Mouse (Mus musculus) midbrain, embryonic 11.5 days (tissue): ENCODE data around the gene Pcgf2. TPM values are rescaled to one million over a fixed set of nuclear protein-coding genes. Genes with fewer than 3 reads are reported as not detected.
"Not testable (repeated sequence)": the region's sequence is repeated elsewhere in the genome, so short reads cannot be mapped to it uniquely, and the experiment has no call there.

Experiments
- ATAC-seq: fragments of 200-750 bp; cut with Nextera tagmentation; 2 replicates; pipeline ENCODE4 v1.8.0; 2017; ENCODE audit warnings: moderate TSS enrichment, moderate library complexity; ENCODE audit not compliant: low FRiP score
- DNase-seq: peaks from one replicate; pipeline ENCODE4 v3.0.0; 2015; ENCODE audit warnings: low spot score; ENCODE audit errors: missing footprints
- H3K27ac ChIP-seq: fragments of 300-500 bp; sonication (generic); 2 replicates; pipeline ENCODE4 v1.5.1; 2014; ENCODE audit warnings: low read depth, low read length
- H3K27me3 ChIP-seq: fragments of 300-500 bp; sonication (generic); 2 replicates; pipeline ENCODE4 v1.6.1; 2014; ENCODE audit warnings: mild to moderate bottlenecking, low read length, moderate library complexity, mixed read lengths; ENCODE audit not compliant: control insufficient read depth, insufficient read depth
- H3K36me3 ChIP-seq: fragments of 300-500 bp; sonication (generic); 2 replicates; pipeline ENCODE4 v1.6.1; 2014; ENCODE audit warnings: mild to moderate bottlenecking, low read length, moderate library complexity, mixed read lengths; ENCODE audit not compliant: control insufficient read depth, insufficient read depth
- H3K4me1 ChIP-seq: fragments of 300-500 bp; sonication (generic); 2 replicates; pipeline ENCODE4 v1.6.1; 2014; ENCODE audit warnings: low read length; ENCODE audit not compliant: control insufficient read depth, insufficient read depth
- H3K4me2 ChIP-seq: fragments of 300-500 bp; sonication (generic); 2 replicates; pipeline ENCODE4 v1.6.1; 2014; ENCODE audit warnings: mild to moderate bottlenecking, moderate library complexity
- H3K4me3 ChIP-seq: fragments of 300-500 bp; sonication (generic); 2 replicates; pipeline ENCODE4 v1.5.1; 2014; ENCODE audit warnings: low read depth, low read length
- H3K9ac ChIP-seq: fragments of 300-500 bp; sonication (generic); 2 replicates; pipeline ENCODE4 v1.6.1; 2014; ENCODE audit warnings: low read length
- H3K9me3 ChIP-seq: fragments of 300-500 bp; sonication (generic); 2 replicates; pipeline ENCODE4 v1.6.1; 2016; ENCODE audit warnings: low read length; ENCODE audit not compliant: control insufficient read depth
- WGBS: fragments of 180-500 bp; shearing (Covaris S2); extraction: QIAGEN DNeasy Blood & Tissue Kit; methylation state at CpG from one replicate; pipeline ENCODE4 v1.1.7; 2014; 5-methylcytosine and 5-hydroxymethylcytosine counted together
- polyA plus RNA-seq: library from polyadenylated mRNA; unstranded; fragments of >200 nt; fragmentation: Nextera tagmentation; extraction: Ambion mirVana; gene quantifications from 2 replicates; pipeline ENCODE4 v1.2.1, GENCODE M21; 2014

The Pcgf2 gene
- polyA plus RNA-seq, 1 experiment from 2014 or later = 16.1 TPM

DNA sequence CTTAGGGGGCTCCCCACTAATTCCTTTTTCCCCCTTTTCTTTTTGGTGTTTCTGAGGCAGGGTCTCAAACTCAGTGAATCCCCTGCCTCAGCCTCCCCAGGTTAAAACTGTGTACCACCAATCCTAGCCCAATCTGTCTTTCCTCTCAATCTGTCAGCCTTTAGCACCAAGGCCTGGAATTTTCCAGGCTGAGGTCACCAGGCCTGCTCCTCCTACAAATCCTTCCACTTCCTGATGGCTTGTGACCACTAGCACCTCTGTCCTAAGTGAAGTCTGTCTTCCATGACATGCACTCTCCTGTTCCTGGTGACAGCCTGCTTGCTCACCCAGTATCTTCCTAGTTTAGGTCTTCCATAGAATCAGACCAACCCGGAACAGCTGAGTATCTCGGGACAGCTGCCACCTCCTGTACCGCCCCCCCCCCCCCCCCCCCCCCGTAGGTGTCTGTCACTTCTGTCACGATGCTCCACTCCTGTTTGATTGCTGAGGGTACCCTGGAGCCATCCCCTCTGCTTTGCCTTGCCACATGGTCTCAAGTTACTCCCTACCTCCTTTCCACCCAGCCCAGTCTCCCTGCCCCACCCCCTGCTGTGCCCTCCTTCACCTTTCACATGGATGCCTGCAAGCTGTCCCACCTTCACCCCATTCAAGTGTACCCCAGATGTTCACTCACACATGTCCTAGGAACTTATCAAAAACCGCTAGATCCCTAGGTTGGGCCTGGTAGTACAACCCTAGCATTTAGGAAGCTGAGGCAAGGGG lies 42.9 kb downstream of the Pcgf2 start:
- Histone ChIP-seq H3K27ac (no peak overlapping the region), H3K4me3 (no peak overlapping the region), H3K9ac (no peak overlapping the region), H3K4me1 (peaks cover 27% of the 10 kb centered on the region), H3K36me3 (no peaks in the 10 kb centered on the region), H3K27me3 (peaks cover 12% of the 10 kb centered on the region), H3K9me3 (no peaks in the 10 kb centered on the region), H3K4me2 (no peak overlapping the region)
- WGBS = 59% methylated on average over 4 of the region's 6 CpGs
- DNase-seq (no peak), ATAC-seq (no peak)

DNA sequence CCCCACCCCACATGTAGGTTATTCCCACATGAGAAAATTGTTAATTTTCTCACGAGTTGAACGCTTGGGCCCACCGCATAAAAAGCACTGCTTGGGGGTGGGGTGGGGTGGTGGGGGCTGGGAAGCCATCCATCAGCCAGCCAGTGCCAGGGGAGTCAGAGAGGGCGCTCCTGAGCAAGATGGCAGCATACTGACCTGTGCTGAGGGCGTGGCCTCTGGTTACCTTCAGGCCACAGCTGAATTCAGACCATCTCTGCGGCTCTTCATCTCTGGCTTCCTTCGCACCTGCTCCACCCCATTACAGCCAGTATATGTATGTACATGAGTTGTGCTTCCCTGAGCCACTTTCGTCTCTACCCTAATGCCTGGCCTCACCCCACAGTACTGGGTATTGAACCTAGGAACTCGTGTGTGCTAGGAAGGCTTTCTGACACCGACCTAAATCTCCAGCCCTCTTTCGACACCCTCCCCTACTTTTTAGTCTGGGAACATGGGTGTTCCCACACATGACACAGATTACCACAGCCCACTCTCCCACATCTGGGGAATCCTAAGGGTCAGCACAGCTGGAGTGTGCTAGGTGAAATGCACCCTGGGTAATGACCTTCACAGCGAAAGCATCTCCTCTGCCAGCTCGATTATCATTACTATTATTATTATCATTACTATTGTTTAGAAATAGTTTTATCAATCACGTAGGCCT lies 43.9 kb downstream of the Pcgf2 start:
- H3K9ac ChIP-seq = no peak overlapping the region
- H3K36me3 ChIP-seq = no peaks in the 10 kb centered on the region
- no peak overlapping the region for H3K27ac ChIP-seq
- H3K4me2 ChIP-seq = no peak overlapping the region
- WGBS = 75% methylated on average over 14 of the region's 14 CpGs
- ATAC-seq (no peak), DNase-seq (no peak)
- no peak overlapping the region for H3K4me3 ChIP-seq
- peaks cover 17% of the 10 kb centered on the region for H3K4me1 ChIP-seq
- H3K27me3 ChIP-seq = peaks cover 7% of the 10 kb centered on the region
- no peaks in the 10 kb centered on the region for H3K9me3 ChIP-seq

DNA sequence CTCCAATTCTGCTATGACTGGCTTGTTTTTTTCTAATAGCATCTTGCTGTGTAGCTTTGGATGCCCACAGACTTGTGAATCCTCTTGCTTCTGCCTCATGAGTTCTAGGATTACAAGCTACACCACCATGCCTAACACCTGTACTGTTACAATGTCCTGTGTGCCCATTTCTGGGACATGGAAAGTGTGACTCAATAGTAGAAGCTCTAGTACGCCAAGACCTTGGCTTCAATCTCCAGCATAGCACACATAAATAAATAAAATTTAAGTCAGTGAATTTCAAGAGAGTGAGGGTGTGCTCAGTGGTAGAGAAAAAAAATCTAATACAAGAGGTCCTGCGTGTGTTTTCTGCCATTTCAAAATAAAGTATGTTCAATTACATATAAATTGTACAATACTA lies 46.1 kb downstream of the Pcgf2 start:
- no peak for ATAC-seq
- no peaks in the 10 kb centered on the region for H3K36me3 ChIP-seq
- H3K27ac ChIP-seq = no peak overlapping the region
- peak; percentile 59 for DNase-seq
- H3K4me3 ChIP-seq = no peak overlapping the region
- H3K4me2 ChIP-seq = no peak overlapping the region
- H3K9ac ChIP-seq = no peak overlapping the region
- 94% methylated on average over 2 of the region's 2 CpGs for WGBS
- peaks cover 2% of the 10 kb centered on the region; the same call in 1 of the 2 replicates for H3K4me1 ChIP-seq
- H3K9me3 ChIP-seq = no peaks in the 10 kb centered on the region
- H3K27me3 ChIP-seq = peaks cover 5% of the 10 kb centered on the region

DNA sequence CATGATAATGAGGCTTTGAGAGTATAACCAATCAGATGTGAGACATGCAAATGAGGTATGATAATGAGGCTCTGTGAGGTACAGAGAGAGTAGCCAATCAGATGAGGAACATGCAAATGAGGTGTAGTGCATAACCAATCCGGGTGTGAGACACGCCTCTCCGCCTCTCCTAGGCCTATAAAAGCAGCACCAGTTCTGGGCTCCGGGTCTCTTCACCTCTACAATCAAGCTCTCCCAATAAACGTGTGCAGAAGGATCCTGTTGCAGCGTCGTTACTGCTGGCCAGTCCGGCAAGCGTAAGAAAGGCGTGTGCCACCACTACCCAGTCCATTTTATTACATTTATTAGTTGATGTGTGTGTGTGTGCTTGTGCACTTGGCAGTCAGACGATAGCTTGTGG lies 46.9 kb downstream of the Pcgf2 start:
- H3K4me2 ChIP-seq, H3K27ac ChIP-seq, H3K4me1 ChIP-seq, H3K27me3 ChIP-seq, H3K36me3 ChIP-seq, H3K4me3 ChIP-seq, DNase-seq, H3K9ac ChIP-seq, ATAC-seq, H3K9me3 ChIP-seq: not testable (repeated sequence)
- WGBS = 94% methylated on average over 11 of the region's 11 CpGs

DNA sequence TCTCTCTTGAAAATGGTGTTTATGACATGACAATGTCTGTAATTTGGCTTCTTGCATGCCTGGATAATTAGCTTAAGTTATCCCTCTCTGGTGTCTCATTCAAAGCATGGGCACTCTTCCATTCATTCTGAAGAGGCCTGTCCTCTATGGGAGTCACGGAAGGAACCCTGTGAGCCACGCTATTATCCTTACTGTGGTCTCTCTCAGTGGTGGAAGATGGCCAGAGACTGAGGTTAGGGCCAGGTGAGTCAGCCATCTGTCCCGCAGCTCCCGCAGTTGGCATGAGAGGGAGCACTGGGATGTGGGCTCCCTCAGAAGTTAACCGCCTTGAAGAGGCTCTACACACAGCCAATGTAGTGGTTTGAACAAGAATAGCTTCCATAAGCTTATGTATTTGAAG lies 50.0 kb downstream of the Pcgf2 start:
- ATAC-seq = no peak
- H3K9ac ChIP-seq = no peak overlapping the region
- no peak overlapping the region for H3K4me2 ChIP-seq
- H3K9me3 ChIP-seq = no peaks in the 10 kb centered on the region
- no peaks in the 10 kb centered on the region for H3K27me3 ChIP-seq
- DNase-seq = peak; percentile 73
- H3K27ac ChIP-seq = no peak overlapping the region
- H3K4me1 ChIP-seq = no peaks in the 10 kb centered on the region
- 57% methylated on average over 5 of the region's 5 CpGs for WGBS
- no peaks in the 10 kb centered on the region for H3K36me3 ChIP-seq
- no peak overlapping the region for H3K4me3 ChIP-seq

DNA sequence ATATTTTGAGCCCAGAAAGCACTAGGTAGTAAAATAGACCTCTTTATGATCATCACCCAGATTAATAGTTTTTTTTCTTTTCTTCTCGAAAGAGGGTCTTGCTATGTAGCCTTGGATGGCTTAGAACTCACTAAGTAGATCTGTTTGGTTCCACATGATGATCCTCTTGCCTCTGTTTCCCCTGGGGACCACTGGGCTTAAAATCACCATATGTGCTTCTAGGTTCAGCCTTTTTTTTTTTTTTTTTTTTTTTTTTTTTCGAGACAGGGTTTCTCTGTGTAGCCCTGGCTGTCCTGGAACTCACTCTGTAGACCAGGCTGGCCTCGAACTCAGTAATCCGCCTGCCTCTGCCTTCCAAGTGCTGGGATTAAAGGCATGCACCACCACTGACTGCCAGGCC lies 51.8 kb downstream of the Pcgf2 start:
- H3K9ac ChIP-seq, H3K4me3 ChIP-seq, H3K27me3 ChIP-seq, H3K4me2 ChIP-seq, H3K4me1 ChIP-seq, H3K27ac ChIP-seq, H3K9me3 ChIP-seq, H3K36me3 ChIP-seq, ATAC-seq, DNase-seq: not testable (repeated sequence)
- WGBS = 83% methylated on average over 3 of the region's 4 CpGs

DNA sequence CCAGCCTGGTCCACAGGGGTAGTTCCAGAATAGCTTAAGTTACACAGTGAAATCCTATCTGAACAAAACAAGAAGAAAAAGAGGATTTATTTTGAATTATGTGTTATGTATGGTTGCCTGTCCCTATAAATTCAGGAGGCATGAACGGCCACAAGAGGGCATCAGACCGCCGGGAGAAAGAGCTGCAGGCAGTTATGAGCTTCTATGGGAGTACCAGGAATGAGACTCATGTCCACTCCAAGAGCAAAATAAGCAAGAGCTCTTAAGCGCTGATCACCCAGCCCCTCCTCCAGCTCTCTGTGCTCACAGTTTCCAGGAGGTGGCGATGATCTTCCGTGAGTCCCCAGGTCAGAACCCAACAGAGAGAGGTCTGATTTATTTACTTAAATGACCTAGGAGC lies 55.5 kb downstream of the Pcgf2 start:
- H3K27me3 ChIP-seq = no peaks in the 10 kb centered on the region
- H3K36me3 ChIP-seq = no peaks in the 10 kb centered on the region
- H3K9me3 ChIP-seq = no peaks in the 10 kb centered on the region
- ATAC-seq = no peak
- peak; percentile 95 for DNase-seq
- H3K4me3 ChIP-seq = no peak overlapping the region
- 3% methylated on average over 6 of the region's 6 CpGs for WGBS
- H3K4me2 ChIP-seq = no peak overlapping the region
- no peak overlapping the region for H3K9ac ChIP-seq
- H3K27ac ChIP-seq = no peak overlapping the region
- H3K4me1 ChIP-seq = no peaks in the 10 kb centered on the region

DNA sequence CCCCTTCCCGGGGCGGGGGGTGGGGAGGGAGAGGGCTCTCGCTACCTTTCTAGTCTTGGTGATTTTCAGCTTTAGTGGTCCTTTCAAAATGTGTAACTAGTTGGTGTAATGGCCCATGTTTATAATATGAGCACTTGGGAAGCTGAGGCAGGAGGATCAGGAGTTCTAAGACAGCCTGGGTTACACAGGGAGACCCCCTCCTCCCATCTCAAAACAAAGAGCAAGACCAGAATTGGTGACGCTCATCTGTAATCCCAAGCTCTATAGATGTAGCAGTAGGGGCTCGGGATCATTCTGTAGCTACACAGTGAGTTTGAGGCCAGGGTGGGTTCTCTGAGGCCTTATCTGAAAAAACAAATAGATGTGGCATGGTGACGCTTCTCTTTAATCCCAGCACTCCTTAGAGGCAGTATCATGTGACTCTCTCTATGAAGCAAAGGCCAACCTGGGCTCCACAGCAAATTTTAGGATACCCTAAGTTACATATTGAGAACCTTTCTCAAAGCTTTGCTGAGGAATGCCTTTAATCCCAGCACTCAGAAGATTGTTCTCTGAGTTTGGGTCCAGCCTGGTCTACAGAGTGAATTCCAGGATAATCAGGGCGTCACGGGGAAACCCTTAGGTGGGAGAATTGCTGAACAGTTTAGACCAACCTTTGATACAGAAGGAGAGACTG lies 56.8 kb downstream of the Pcgf2 start:
- no peaks in the 10 kb centered on the region for H3K9me3 ChIP-seq
- WGBS = 83% methylated on average over 8 of the region's 8 CpGs
- ATAC-seq = no peak

DNA sequence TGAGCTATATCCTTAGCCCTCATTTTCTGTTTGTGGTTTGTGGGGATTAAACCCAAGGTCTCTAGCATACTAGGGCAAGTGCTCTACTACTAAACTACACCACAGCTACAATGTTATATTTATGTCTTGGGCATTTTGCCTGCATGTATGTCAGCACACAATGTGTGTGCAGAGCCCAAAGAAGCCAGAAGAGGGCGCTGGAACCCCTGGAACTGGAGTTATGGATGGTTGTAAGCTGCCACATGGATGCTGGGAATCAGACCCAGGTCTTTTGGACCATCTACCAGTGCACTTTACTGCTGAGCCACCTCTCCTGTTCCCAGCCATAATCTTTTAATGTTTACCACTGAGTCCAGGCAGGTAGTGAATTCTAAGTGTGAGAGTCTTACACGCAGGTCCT lies 57.6 kb downstream of the Pcgf2 start:
- H3K9ac ChIP-seq = no peak overlapping the region
- H3K4me3 ChIP-seq = no peak overlapping the region
- H3K36me3 ChIP-seq = no peaks in the 10 kb centered on the region
- no peaks in the 10 kb centered on the region for H3K27me3 ChIP-seq
- WGBS = 52% methylated on average over 2 of the region's 2 CpGs
- no peaks in the 10 kb centered on the region for H3K9me3 ChIP-seq
- no peak overlapping the region for H3K27ac ChIP-seq
- ATAC-seq = no peak
- H3K4me1 ChIP-seq = no peaks in the 10 kb centered on the region
- no peak overlapping the region for H3K4me2 ChIP-seq
- DNase-seq = peak; percentile 37

More for the DNA sequence above, 56.8 kb downstream of the Pcgf2 start:
- peak; percentile 77 for DNase-seq
- no peak overlapping the region for H3K27ac ChIP-seq
- no peak overlapping the region for H3K9ac ChIP-seq
- no peaks in the 10 kb centered on the region for H3K27me3 ChIP-seq
- no peaks in the 10 kb centered on the region for H3K36me3 ChIP-seq
- no peaks in the 10 kb centered on the region for H3K4me1 ChIP-seq
- no peak overlapping the region for H3K4me2 ChIP-seq
- H3K4me3 ChIP-seq = no peak overlapping the region
